7 mouse cellular contexts compared by ENCODE assay signal in the genomic region with DNA sequence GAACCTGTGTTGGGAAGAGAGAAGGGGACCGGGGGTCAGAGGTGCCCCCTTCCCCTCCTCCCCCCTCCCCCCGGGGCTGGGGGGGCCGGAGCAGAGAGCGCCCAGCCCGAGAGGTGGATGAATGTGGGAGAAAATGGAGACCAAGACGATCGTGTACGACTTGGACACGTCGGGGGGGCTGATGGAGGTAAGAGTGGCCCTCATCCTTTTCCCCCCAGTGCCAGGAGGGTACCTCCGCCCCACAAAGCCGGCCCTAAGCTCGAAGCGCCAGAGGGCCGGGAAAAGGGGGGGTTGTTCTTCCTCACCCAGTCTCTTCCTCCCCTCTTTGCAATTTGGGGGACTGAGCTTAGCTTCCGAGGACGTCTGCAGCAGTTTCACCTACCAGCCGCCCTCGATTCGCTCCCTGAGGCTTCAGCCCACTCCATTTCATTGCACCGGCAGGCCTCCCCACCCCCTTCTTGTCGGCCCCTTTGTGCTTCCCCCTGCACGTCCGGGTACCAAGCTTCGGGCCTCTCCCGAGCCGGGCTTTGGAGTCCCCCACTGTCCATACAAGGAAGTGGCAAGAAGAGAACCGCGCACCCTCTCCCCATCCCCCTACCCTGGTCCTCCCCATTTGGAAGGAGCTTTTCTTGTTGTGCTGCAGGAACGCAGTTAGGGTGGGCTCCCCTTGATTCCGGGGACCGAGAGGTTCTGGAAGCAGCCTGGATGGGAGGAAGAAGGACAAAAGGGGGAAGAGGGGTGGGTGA. TPM values are rescaled to one million over a fixed set of nuclear protein-coding genes. Genes with fewer than 3 reads are reported as not detected.
DNase-seq lines count a peak whose midpoint lies in the region; ATAC-seq and TF ChIP-seq lines count a peak whose summit lies in the region.

No protein-coding gene starts in this region.

- H3K9ac ChIP-seq in intestine, postnatal 0 days (ENCODE audit: low read depth, low read length), result peak overlapping the region; percentile 92
- peak overlapping the region; percentile 99 for H3K9ac ChIP-seq in limb, embryonic 12.5 days (replicated peaks)
- H3K9ac ChIP-seq in midbrain, embryonic 15.5 days, result peak overlapping the region; percentile 77

- peak overlapping the region; percentile 92 for H3K4me2 ChIP-seq in intestine, postnatal 0 days (replicated peaks; ENCODE audit: low read depth)
- H3K4me2 ChIP-seq in limb, embryonic 12.5 days, result peak overlapping the region; percentile 89
- peak overlapping the region; percentile 95 for H3K4me2 ChIP-seq in midbrain, embryonic 15.5 days

- no peaks in the 10 kb centered on the region for H3K36me3 ChIP-seq in intestine, postnatal 0 days (ENCODE audit: control insufficient read depth, insufficient read depth)
- peaks cover 21% of the 10 kb centered on the region for H3K36me3 ChIP-seq in limb, embryonic 12.5 days
- H3K36me3 ChIP-seq in midbrain, embryonic 15.5 days (replicated peaks), result no peaks in the 10 kb centered on the region

- peak overlapping the region; percentile 93 for H3K27ac ChIP-seq in intestine, postnatal 0 days (ENCODE audit: low read depth, low read length)
- peak overlapping the region; percentile 97 for H3K27ac ChIP-seq in limb, embryonic 12.5 days
- H3K27ac ChIP-seq in midbrain, embryonic 15.5 days, result peak overlapping the region; percentile 99

- peak; percentile 73 for DNase-seq in NIH3T3 (ENCODE audit: low read depth)
- DNase-seq in cerebellum, adult 11-12 months, result peak; percentile 86
- DNase-seq in frontal cortex, postnatal 36 days (ENCODE audit: low spot score in 2 of 2), result peak; percentile 47 to 56
- peak; percentile 67 to 85 for DNase-seq in spleen, postnatal 4 days (ENCODE audit: low spot score in 2 of 2)

- H3K4me3 ChIP-seq in intestine, postnatal 0 days (ENCODE audit: low read depth, low read length), result peak overlapping the region; percentile 97
- peak overlapping the region; percentile 100 for H3K4me3 ChIP-seq in limb, embryonic 12.5 days (replicated peaks)
- peak overlapping the region; percentile 70 for H3K4me3 ChIP-seq in midbrain, embryonic 15.5 days

- peaks cover 5% of the 10 kb centered on the region for H3K4me1 ChIP-seq in intestine, postnatal 0 days (replicated peaks; ENCODE audit: control insufficient read depth, insufficient read depth, low read length)
- peaks cover 19% of the 10 kb centered on the region for H3K4me1 ChIP-seq in limb, embryonic 12.5 days (replicated peaks)
- H3K4me1 ChIP-seq in midbrain, embryonic 15.5 days, result peaks cover 30% of the 10 kb centered on the region

- no peak for ATAC-seq in intestine, postnatal 0 days
- no peak for ATAC-seq in limb, embryonic 12.5 days (ENCODE audit: insufficient number of reproducible peaks, insufficient read depth, low FRiP score, low TSS enrichment, low read depth)
- ATAC-seq in midbrain, embryonic 15.5 days (replicated peaks), result no peak

- no peaks in the 10 kb centered on the region for H3K9me3 ChIP-seq in intestine, postnatal 0 days (ENCODE audit: control insufficient read depth)
- no peaks in the 10 kb centered on the region for H3K9me3 ChIP-seq in limb, embryonic 12.5 days
- H3K9me3 ChIP-seq in midbrain, embryonic 15.5 days, result no peaks in the 10 kb centered on the region

- under 1% methylated on average over 27 of the region's 32 CpGs for WGBS in intestine, postnatal 0 days
- WGBS in limb, embryonic 12.5 days, result 0% methylated on average over 26 of the region's 32 CpGs
- 0% methylated on average over 27 of the region's 32 CpGs for WGBS in midbrain, embryonic 15.5 days

- no peak for TF ChIP-seq CTCF in intestine, postnatal 0 days (IDR thresholded peaks at IDR 0.05; ENCODE audit: low read depth)

- H3K27me3 ChIP-seq in intestine, postnatal 0 days (replicated peaks; ENCODE audit: control insufficient read depth, insufficient read depth, low read length), result no peaks in the 10 kb centered on the region; the same call in 1 of the 2 replicates
- peaks cover 4% of the 10 kb centered on the region; the same call in 1 of the 2 replicates for H3K27me3 ChIP-seq in limb, embryonic 12.5 days
- no peaks in the 10 kb centered on the region for H3K27me3 ChIP-seq in midbrain, embryonic 15.5 days (replicated peaks)

RNA-seq across cellular contexts. Expression of gene Phf12, which starts 0.8 kb away (rescaled TPM):
- 7.2 and 8.4 TPM in 2 replicates for polyA plus RNA-seq in intestine, postnatal 0 days (2015; fragmentation: Nextera tagmentation; extraction: Ambion mirVana)
- 26.8 and 27.7 TPM in 2 replicates for polyA plus RNA-seq in limb, embryonic 12.5 days (2016; fragmentation: Nextera tagmentation; extraction: Ambion mirVana)
- polyA plus RNA-seq in midbrain, embryonic 15.5 days (2015; fragmentation: Nextera tagmentation; extraction: Ambion mirVana), result 19.2 and 20.7 TPM in 2 replicates

RNA-seq across cellular contexts. Expression of gene Dhrs13, which starts 48.7 kb away (rescaled TPM):
- 4.4 and 5.2 TPM in 2 replicates for polyA plus RNA-seq in intestine, postnatal 0 days (2015; fragmentation: Nextera tagmentation; extraction: Ambion mirVana)
- polyA plus RNA-seq in limb, embryonic 12.5 days (2016; fragmentation: Nextera tagmentation; extraction: Ambion mirVana), result 19.0 and 20.4 TPM in 2 replicates
- polyA plus RNA-seq in midbrain, embryonic 15.5 days (2015; fragmentation: Nextera tagmentation; extraction: Ambion mirVana), result 51.8 and 52.7 TPM in 2 replicates

RNA-seq across cellular contexts. Expression of gene Sez6, which starts 52.8 kb away (rescaled TPM):
- polyA plus RNA-seq in intestine, postnatal 0 days (2015; fragmentation: Nextera tagmentation; extraction: Ambion mirVana), result 0.77 and 0.80 TPM in 2 replicates
- polyA plus RNA-seq in limb, embryonic 12.5 days (2016; fragmentation: Nextera tagmentation; extraction: Ambion mirVana), result 0.06 TPM in 1 of 2 replicates, not detected in the other
- 159 and 162 TPM in 2 replicates for polyA plus RNA-seq in midbrain, embryonic 15.5 days (2015; fragmentation: Nextera tagmentation; extraction: Ambion mirVana)

RNA-seq across cellular contexts. Expression of gene Flot2, which starts 54.4 kb away (rescaled TPM):
- 23.0 and 23.3 TPM in 2 replicates for polyA plus RNA-seq in intestine, postnatal 0 days (2015; fragmentation: Nextera tagmentation; extraction: Ambion mirVana)
- 49.5 and 52.0 TPM in 2 replicates for polyA plus RNA-seq in limb, embryonic 12.5 days (2016; fragmentation: Nextera tagmentation; extraction: Ambion mirVana)
- polyA plus RNA-seq in midbrain, embryonic 15.5 days (2015; fragmentation: Nextera tagmentation; extraction: Ambion mirVana), result 76.7 and 80.4 TPM in 2 replicates

Comparison
In these comparisons a context has a peak if more than half of its experiments do, and no peak if none do; other contexts are left out.
1. RNA of gene Sez6, which starts 52.8 kb away (polyA plus RNA-seq): 159 to 162 TPM in midbrain, embryonic 15.5 days; 0.77 to 0.80 TPM in intestine, postnatal 0 days and 0.06 TPM in limb, embryonic 12.5 days; every median in the first group is over 10 times any median in the second.
2. Peak in every context shown above with its lines, with median percentiles within 50 percentile points of each other: DNase-seq, H3K27ac ChIP-seq, H3K4me2 ChIP-seq, H3K4me3 ChIP-seq and H3K9ac ChIP-seq.